Comparison of ENCODE assay signal across 10 mouse cellular contexts in genomic region chr8:119661081-119661480, GRCm38 (mm10). TPM values are rescaled to one million over a fixed set of nuclear protein-coding genes. Genes with fewer than 3 reads are reported as not detected.
DNase-seq lines count a peak whose midpoint lies in the region; ATAC-seq lines count a peak whose summit lies in the region.
"Had no signal": no experiment of that assay in that cellular context is flagged by ENCODE, and none has a peak within 500 bp of the region (broad histone marks: within the 10 kb centered on the region; RNA-seq: fewer than 3 reads in every experiment).

No protein-coding gene starts in this region.

- no peak overlapping the region; the same call in 1 of the 2 replicates for H3K9ac ChIP-seq in forebrain, embryonic 11.5 days (ENCODE audit: low read length)
- no peak overlapping the region for H3K9ac ChIP-seq in forebrain, embryonic 16.5 days (replicated peaks; ENCODE audit: low read depth, low read length)
- peak overlapping the region; percentile 33 for H3K9ac ChIP-seq in intestine, embryonic 16.5 days (ENCODE audit: low read depth, low read length)
- no peak overlapping the region for H3K9ac ChIP-seq in stomach, embryonic 14.5 days (replicated peaks; ENCODE audit: low read depth, low read length)

- whole genome bisulfite sequencing in forebrain, embryonic 11.5 days = 7% methylated on average over 9 of the region's 9 CpGs
- WGBS in forebrain, embryonic 16.5 days = 8% methylated on average over 9 of the region's 9 CpGs
- WGBS in intestine, embryonic 16.5 days = 11% methylated on average over 9 of the region's 9 CpGs
- 10% methylated on average over 9 of the region's 9 CpGs for WGBS in stomach, embryonic 14.5 days

- H3K4me1 ChIP-seq in forebrain, embryonic 11.5 days (replicated peaks; ENCODE audit: control insufficient read depth, insufficient read depth, low read length) = peaks cover 6% of the 10 kb centered on the region; the same call in 1 of the 2 replicates
- peaks cover 5% of the 10 kb centered on the region; the same call in 1 of the 2 replicates for H3K4me1 ChIP-seq in forebrain, embryonic 16.5 days (replicated peaks; ENCODE audit: control insufficient read depth, insufficient read depth, low read length)
- peaks cover 23% of the 10 kb centered on the region for H3K4me1 ChIP-seq in intestine, embryonic 16.5 days (ENCODE audit: control insufficient read depth, insufficient read depth, low read length)
- peaks cover 22% of the 10 kb centered on the region for H3K4me1 ChIP-seq in stomach, embryonic 14.5 days (ENCODE audit: control insufficient read depth, insufficient read depth, low read length)

- no peaks in the 10 kb centered on the region for H3K27me3 ChIP-seq in forebrain, embryonic 11.5 days (ENCODE audit: control insufficient read depth, insufficient read depth, low read length)
- no peaks in the 10 kb centered on the region for H3K27me3 ChIP-seq in forebrain, embryonic 16.5 days (replicated peaks; ENCODE audit: control insufficient read depth, insufficient read depth, low read length)
- H3K27me3 ChIP-seq in intestine, embryonic 16.5 days (replicated peaks; ENCODE audit: control insufficient read depth, insufficient read depth, low read length) = no peaks in the 10 kb centered on the region
- H3K27me3 ChIP-seq in stomach, embryonic 14.5 days (ENCODE audit: control insufficient read depth, insufficient read depth, low read length) = no peaks in the 10 kb centered on the region

- no peak overlapping the region for H3K4me3 ChIP-seq in forebrain, embryonic 11.5 days (ENCODE audit: low read depth, low read length)
- H3K4me3 ChIP-seq in forebrain, embryonic 16.5 days (replicated peaks; ENCODE audit: low read length) = no peak overlapping the region
- no peak overlapping the region for H3K4me3 ChIP-seq in intestine, embryonic 16.5 days (ENCODE audit: low read length)
- H3K4me3 ChIP-seq in stomach, embryonic 14.5 days (ENCODE audit: low read depth, low read length) = no peak overlapping the region
- H3K4me3 ChIP-seq: megakaryocyte, embryonic 14.5 days had no signal

- peak; percentile 67 for DNase-seq in forebrain, embryonic 11.5 days (ENCODE audit: low spot score)
- DNase-seq in cerebellum, adult 9-11 months = peak; percentile 41
- DNase-seq in heart, adult 18-20 months = peak; percentile 82 to 86
- DNase-seq in lung, adult 18-20 months = peak; percentile 79 to 87

- no peaks in the 10 kb centered on the region for H3K36me3 ChIP-seq in forebrain, embryonic 11.5 days (ENCODE audit: control insufficient read depth, insufficient read depth, low read length)
- no peaks in the 10 kb centered on the region for H3K36me3 ChIP-seq in forebrain, embryonic 16.5 days (ENCODE audit: control insufficient read depth, insufficient read depth)
- no peaks in the 10 kb centered on the region for H3K36me3 ChIP-seq in intestine, embryonic 16.5 days (ENCODE audit: control insufficient read depth, insufficient read depth, low read length)
- no peaks in the 10 kb centered on the region for H3K36me3 ChIP-seq in stomach, embryonic 14.5 days (ENCODE audit: control insufficient read depth, insufficient read depth, low read length)

- H3K9me3 ChIP-seq in forebrain, embryonic 11.5 days (ENCODE audit: control insufficient read depth, low read length) = no peaks in the 10 kb centered on the region
- H3K9me3 ChIP-seq in forebrain, embryonic 16.5 days (ENCODE audit: control insufficient read depth, low read length) = no peaks in the 10 kb centered on the region
- H3K9me3 ChIP-seq in intestine, embryonic 16.5 days (ENCODE audit: control insufficient read depth, low read length) = no peaks in the 10 kb centered on the region
- no peaks in the 10 kb centered on the region for H3K9me3 ChIP-seq in stomach, embryonic 14.5 days (ENCODE audit: control insufficient read depth, low read depth, low read length)

- H3K27ac ChIP-seq in forebrain, embryonic 11.5 days (ENCODE audit: low read depth, low read length) = no peak overlapping the region
- H3K27ac ChIP-seq in forebrain, embryonic 16.5 days (ENCODE audit: low read length) = no peak overlapping the region
- H3K27ac ChIP-seq in intestine, embryonic 16.5 days (ENCODE audit: low read length) = no peak overlapping the region
- H3K27ac ChIP-seq in stomach, embryonic 14.5 days (ENCODE audit: low read length) = no peak overlapping the region; the same call in 1 of the 2 replicates

- H3K4me2 ChIP-seq in forebrain, embryonic 11.5 days (ENCODE audit: low read depth, low read length, severe bottlenecking) = no peak overlapping the region
- no peak overlapping the region for H3K4me2 ChIP-seq in forebrain, embryonic 16.5 days (ENCODE audit: low read length)
- H3K4me2 ChIP-seq in intestine, embryonic 16.5 days (ENCODE audit: low read depth, low read length) = no peak overlapping the region
- H3K4me2 ChIP-seq in stomach, embryonic 14.5 days (replicated peaks; ENCODE audit: low read depth, low read length) = no peak overlapping the region

- peak; percentile 27; the same call in 1 of the 2 replicates for ATAC-seq in forebrain, embryonic 11.5 days (replicated peaks; ENCODE audit: low FRiP score)
- no peak for ATAC-seq in forebrain, embryonic 16.5 days
- ATAC-seq in intestine, embryonic 16.5 days = peak; percentile 22; the same call in 1 of the 2 replicates
- peak; percentile 53 for ATAC-seq in stomach, embryonic 14.5 days (ENCODE audit: insufficient number of reproducible peaks, insufficient read depth, low FRiP score, low read depth)
- ATAC-seq in monocyte, adult 5-6 weeks (replicated peaks; ENCODE audit: insufficient number of reproducible peaks, low FRiP score, low TSS enrichment, poor library complexity, severe bottlenecking) = no peak

RNA-seq across cellular contexts. Expression of gene Wfdc1, which starts 5.1 kb away (rescaled TPM):
- polyA plus RNA-seq in forebrain, embryonic 11.5 days (2014; fragmentation: Nextera tagmentation; extraction: Ambion mirVana) = 0.63 TPM in 1 of 2 replicates, not detected in the other
- polyA plus RNA-seq in forebrain, embryonic 16.5 days (2015; fragmentation: Nextera tagmentation; extraction: Ambion mirVana) = 3.5 and 4.2 TPM in 2 replicates
- total RNA-seq in heart, adult 18-20 months (2021) = 10 to 100 TPM; 26.5 to 28.0 TPM
- 4.6 and 5.4 TPM in 2 replicates for polyA plus RNA-seq in intestine, embryonic 16.5 days (2015; fragmentation: Nextera tagmentation; extraction: Ambion mirVana)
- polyA plus RNA-seq in stomach, embryonic 14.5 days (2014; fragmentation: Nextera tagmentation; extraction: Ambion mirVana) = 12.6 and 13.3 TPM in 2 replicates
- total RNA-seq in monocyte, adult 5-6 weeks (2017) = not detected in 3 replicates
- total RNA-seq: common myeloid progenitor, adult 5-6 weeks had no signal

RNA-seq across cellular contexts. Expression of gene Kcng4, which starts 25.6 kb away (rescaled TPM):
- polyA plus RNA-seq in forebrain, embryonic 11.5 days (2014; fragmentation: Nextera tagmentation; extraction: Ambion mirVana) = 0.07 TPM in 1 of 2 replicates, not detected in the other
- not detected in 2 replicates for polyA plus RNA-seq in forebrain, embryonic 16.5 days (2015; fragmentation: Nextera tagmentation; extraction: Ambion mirVana)
- under 1 TPM in 1 of 2 experiments, not detected in 1; 0.15 TPM for total RNA-seq in heart, adult 18-20 months (2021)
- polyA plus RNA-seq in intestine, embryonic 16.5 days (2015; fragmentation: Nextera tagmentation; extraction: Ambion mirVana) = 0.23 TPM in 2 replicates
- 0.23 and 0.31 TPM in 2 replicates for polyA plus RNA-seq in stomach, embryonic 14.5 days (2014; fragmentation: Nextera tagmentation; extraction: Ambion mirVana)
- total RNA-seq in monocyte, adult 5-6 weeks (2017) = not detected in 3 replicates
- total RNA-seq: common myeloid progenitor, adult 5-6 weeks had no signal

RNA-seq across cellular contexts. Expression of gene Atp2c2, which starts 38.7 kb away (rescaled TPM):
- polyA plus RNA-seq in forebrain, embryonic 11.5 days (2014; fragmentation: Nextera tagmentation; extraction: Ambion mirVana) = 1.0 and 1.7 TPM in 2 replicates
- 0.06 and 0.14 TPM in 2 replicates for polyA plus RNA-seq in forebrain, embryonic 16.5 days (2015; fragmentation: Nextera tagmentation; extraction: Ambion mirVana)
- under 1 TPM; 0.12 to 0.21 TPM for total RNA-seq in heart, adult 18-20 months (2021)
- polyA plus RNA-seq in intestine, embryonic 16.5 days (2015; fragmentation: Nextera tagmentation; extraction: Ambion mirVana) = 6.4 and 6.8 TPM in 2 replicates
- polyA plus RNA-seq in stomach, embryonic 14.5 days (2014; fragmentation: Nextera tagmentation; extraction: Ambion mirVana) = 2.6 and 3.7 TPM in 2 replicates
- total RNA-seq in monocyte, adult 5-6 weeks (2017) = not detected in 3 replicates
- total RNA-seq: common myeloid progenitor, adult 5-6 weeks had no signal

RNA-seq across cellular contexts. Expression of gene Adad2, which starts 48.5 kb away (rescaled TPM):
- polyA plus RNA-seq in forebrain, embryonic 11.5 days (2014; fragmentation: Nextera tagmentation; extraction: Ambion mirVana) = not detected in 2 replicates
- not detected in 2 replicates for polyA plus RNA-seq in forebrain, embryonic 16.5 days (2015; fragmentation: Nextera tagmentation; extraction: Ambion mirVana)
- total RNA-seq in heart, adult 18-20 months (2021) = not detected
- 0.09 TPM in 1 of 2 replicates, not detected in the other for polyA plus RNA-seq in intestine, embryonic 16.5 days (2015; fragmentation: Nextera tagmentation; extraction: Ambion mirVana)
- polyA plus RNA-seq in stomach, embryonic 14.5 days (2014; fragmentation: Nextera tagmentation; extraction: Ambion mirVana) = not detected in 2 replicates
- not detected in 3 replicates for total RNA-seq in monocyte, adult 5-6 weeks (2017)
- total RNA-seq: common myeloid progenitor, adult 5-6 weeks had no signal

RNA-seq across cellular contexts. Expression of gene Taf1c, which starts 56.1 kb away (rescaled TPM):
- polyA plus RNA-seq in forebrain, embryonic 11.5 days (2014; fragmentation: Nextera tagmentation; extraction: Ambion mirVana) = 15.2 and 17.1 TPM in 2 replicates
- polyA plus RNA-seq in forebrain, embryonic 16.5 days (2015; fragmentation: Nextera tagmentation; extraction: Ambion mirVana) = 19.3 and 19.4 TPM in 2 replicates
- total RNA-seq in heart, adult 18-20 months (2021) = 1 to 10 TPM; 3.5 to 4.5 TPM
- 11.6 and 11.9 TPM in 2 replicates for polyA plus RNA-seq in intestine, embryonic 16.5 days (2015; fragmentation: Nextera tagmentation; extraction: Ambion mirVana)
- 10.5 and 11.4 TPM in 2 replicates for polyA plus RNA-seq in stomach, embryonic 14.5 days (2014; fragmentation: Nextera tagmentation; extraction: Ambion mirVana)
- 4.6 to 8.2 TPM (median 6.0 TPM) in 3 replicates for total RNA-seq in monocyte, adult 5-6 weeks (2017)

Comparison
In these comparisons a context has a peak if more than half of its experiments do, and no peak if none do; other contexts are left out.
1. ATAC-seq: peak in forebrain, embryonic 11.5 days (single experiment), intestine, embryonic 16.5 days (single experiment) and stomach, embryonic 14.5 days (single experiment); none in forebrain, embryonic 16.5 days (single experiment) and monocyte, adult 5-6 weeks (single experiment).
2. Peak in every context shown above with its lines, with median percentiles within 50 percentile points of each other: DNase-seq.